Mouse (Mus musculus) CD8-positive naive resting alpha-beta T cell, adult 57 days (primary cell): ENCODE measurements around the gene Spred1. TPM values are rescaled to one million over a fixed set of nuclear protein-coding genes. Genes with fewer than 3 reads are reported as not detected.

ENCODE experiments used
- total RNA-seq: library from RNA; stranded (reverse); gene quantifications from one replicate; pipeline ENCODE4 v1.2.4, GENCODE M21; 2023

Gene Spred1
- 7.4 TPM for total RNA-seq

GRCm38 (mm10) chr2:117121212-117121983 lies at the start of gene Spred1:
Gene Spred1, plus strand, starts transcription at chr2:117121374.

Other genes with a start within 250 kb of the Spred1 start
- gene Tmco5, start 242.7 kb upstream of the Spred1 start, total RNA-seq = not detected
- 26.7 TPM for gene Fam98b, start 128.4 kb downstream of the Spred1 start, total RNA-seq
- 266 TPM for gene Rasgrp1, start 221.6 kb downstream of the Spred1 start, total RNA-seq